26 mouse cellular contexts compared by ENCODE assay signal in the genomic region with DNA sequence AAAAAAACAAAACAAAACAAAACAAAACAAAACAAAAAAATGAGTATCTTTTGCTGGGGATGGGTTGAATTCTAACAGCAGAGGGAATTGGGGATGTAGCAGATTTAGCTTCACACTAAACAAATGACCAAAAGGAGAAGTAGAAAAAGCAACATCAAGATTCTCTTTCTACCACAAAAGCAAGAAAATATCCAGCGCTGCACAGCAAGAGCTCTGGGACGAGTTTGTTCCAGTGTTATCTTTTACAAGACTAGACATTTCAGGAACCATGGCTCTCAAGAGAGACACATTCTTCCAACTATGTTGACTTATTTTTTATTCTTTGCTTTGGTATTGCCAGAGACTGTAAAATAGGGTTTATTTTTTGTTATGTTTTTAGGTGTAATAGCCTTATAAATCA.
"Had no signal": no experiment of that assay in that cellular context is flagged by ENCODE, and none has a peak within 500 bp of the region (broad histone marks: within the 10 kb centered on the region; RNA-seq: fewer than 3 reads in every experiment).

No protein-coding gene starts in this region.

- H3K4me1 ChIP-seq: heart, embryonic 10.5 days; heart, embryonic 12.5 days; hindbrain, embryonic 10.5 days; hindbrain, embryonic 12.5 days; intestine, embryonic 15.5 days; limb, embryonic 10.5 days; limb, embryonic 12.5 days had no signal

- H3K4me3 ChIP-seq: gastrocnemius, adult 2 months; heart, embryonic 10.5 days; heart, embryonic 12.5 days; hindbrain, embryonic 10.5 days; hindbrain, embryonic 12.5 days; intestine, embryonic 15.5 days; layer of hippocampus, adult 2 months; left cerebral cortex, adult 2 months; limb, embryonic 10.5 days; limb, embryonic 12.5 days had no signal

- H3K27me3 ChIP-seq: heart, embryonic 12.5 days; hindbrain, embryonic 12.5 days; intestine, embryonic 15.5 days; limb, embryonic 12.5 days had no signal

- H3K27ac ChIP-seq: gastrocnemius, adult 2 months; heart, embryonic 10.5 days; hindbrain, embryonic 10.5 days; hindbrain, embryonic 12.5 days; hindbrain, embryonic 14.5 days; intestine, embryonic 15.5 days; layer of hippocampus, adult 2 months; left cerebral cortex, adult 2 months; limb, embryonic 10.5 days; limb, embryonic 12.5 days had no signal

- DNase-seq: gastrocnemius, adult 2 months; gastrocnemius, postnatal 10 days; gastrocnemius, postnatal 25 days; heart, adult 18-20 months; heart, postnatal 10 days; heart, postnatal 4 days; kidney, adult 18-20 months; kidney, adult 8-10 months; kidney, postnatal 10 days; kidney, postnatal 25 days; kidney, postnatal 4 days; liver had no signal

- H3K4me2 ChIP-seq: heart, embryonic 12.5 days; hindbrain, embryonic 12.5 days; hindbrain, embryonic 14.5 days; intestine, embryonic 15.5 days; limb, embryonic 12.5 days; liver, embryonic 11.5 days had no signal

- H3K36me3 ChIP-seq: heart, embryonic 10.5 days; heart, embryonic 12.5 days; hindbrain, embryonic 10.5 days; hindbrain, embryonic 12.5 days; intestine, embryonic 15.5 days; limb, embryonic 10.5 days; limb, embryonic 12.5 days had no signal

- H3K9me3 ChIP-seq: heart, embryonic 10.5 days; hindbrain, embryonic 12.5 days; intestine, embryonic 15.5 days; limb, embryonic 10.5 days had no signal

- ATAC-seq: hindbrain, embryonic 16.5 days; inflammation-experienced regulatory T-cells, adult 6 months; intestine, embryonic 15.5 days; intestine, postnatal 0 days had no signal

- H3K9ac ChIP-seq: heart, embryonic 12.5 days; hindbrain, embryonic 12.5 days; hindbrain, embryonic 14.5 days; intestine, embryonic 15.5 days; limb, embryonic 12.5 days had no signal
